Mouse (Mus musculus) CH12.LX (cell line): ENCODE measurements around the gene Scfd2. TPM values are rescaled to one million over a fixed set of nuclear protein-coding genes. Genes with fewer than 3 reads are reported as not detected.

Experiments
- DNase-seq: peaks from one replicate; pipeline ENCODE4 v3.0.0-alpha.2; 2013; ENCODE audit errors: extremely low read depth
- H3K27ac ChIP-seq: 2 replicates; pipeline ENCODE4 v1.5.1; 2012; ENCODE audit warnings: low read depth, mild to moderate bottlenecking, control low read depth, moderate library complexity; ENCODE audit not compliant: insufficient read depth
- H3K27me3 ChIP-seq: replicated peaks from 2 replicates; pipeline ENCODE3; 2012; ENCODE audit warnings: inconsistent platforms
- H3K36me3 ChIP-seq, 2 experiments: replicated peaks in 1 of 2; 2 replicates each; pipeline versions ENCODE3 to v1.6.1; 2012; ENCODE audit warnings: inconsistent platforms in 1 of 2, low read length in 1 of 2, mild to moderate bottlenecking in 1 of 2, mixed read lengths in 1 of 2, moderate library complexity in 1 of 2; ENCODE audit not compliant: control insufficient read depth in 1 of 2, insufficient read depth in 1 of 2
- H3K4me1 ChIP-seq, 2 experiments: 2 replicates each; pipeline ENCODE4 v1.6.1; 2012; ENCODE audit warnings: inconsistent platforms in 1 of 2, moderate library complexity in 1 of 2; ENCODE audit not compliant: insufficient read depth in 2 of 2, control insufficient read depth in 1 of 2
- H3K4me2 ChIP-seq: 2 replicates; pipeline ENCODE4 v1.6.1; 2012; ENCODE audit warnings: low read depth, mild to moderate bottlenecking, control low read depth; ENCODE audit not compliant: poor library complexity, insufficient read depth, severe bottlenecking
- H3K4me3 ChIP-seq, 3 experiments: fragments of 150-350 bp in 1 of 3; sonication (generic) in 1 of 3; replicated peaks in 1 of 3; 2 replicates each; pipeline versions ENCODE3 to v1.5.1; 2011 to 2012; ENCODE audit warnings: low read depth in 2 of 3, low read length in 2 of 3, mild to moderate bottlenecking in 2 of 3, moderate library complexity in 2 of 3, control low read depth in 1 of 3, improper control_type of control experiment in 1 of 3, inconsistent platforms in 1 of 3, mixed read lengths in 1 of 3; ENCODE audit not compliant: poor library complexity in 1 of 3
- H3K79me2 ChIP-seq: replicated peaks from 2 replicates; pipeline ENCODE4 v1.6.1; 2012; ENCODE audit warnings: mild to moderate bottlenecking, moderate library complexity; ENCODE audit not compliant: control insufficient read depth, poor library complexity, insufficient read depth, severe bottlenecking; ENCODE audit errors: extremely low read depth
- H3K9ac ChIP-seq: 2 replicates; pipeline ENCODE4 v1.6.1; 2012; ENCODE audit warnings: low read depth, mild to moderate bottlenecking, control low read depth, moderate library complexity; ENCODE audit not compliant: insufficient read depth
- H3K9me3 ChIP-seq: replicated peaks from 2 replicates; pipeline ENCODE3; 2012; ENCODE audit warnings: low read length, inconsistent platforms, mixed read lengths
- BHLHE40 ChIP-seq: IDR thresholded peaks from 2 replicates; pipeline ENCODE4 v1.6.1; 2011; ENCODE audit warnings: mild to moderate bottlenecking, low read depth, low read length, improper control_type of control experiment
- CHD2 ChIP-seq: IDR thresholded peaks from 2 replicates; pipeline ENCODE4 v1.6.1; 2011; ENCODE audit warnings: low read length, improper control_type of control experiment
- CTCF ChIP-seq, 2 experiments: IDR thresholded peaks in 1 of 2; conservative IDR thresholded peaks in 1 of 2; 2 replicates each; pipeline ENCODE4 v1.5.1; 2011 to 2012; ENCODE audit warnings: low read depth in 2 of 2, low read length in 2 of 2, improper control_type of control experiment in 1 of 2, inconsistent platforms in 1 of 2, mild to moderate bottlenecking in 1 of 2, moderate library complexity in 1 of 2
- E2F4 ChIP-seq: IDR thresholded peaks from 2 replicates; pipeline ENCODE4 v1.6.1; 2011; ENCODE audit warnings: low read depth, low read length, improper control_type of control experiment; ENCODE audit not compliant: insufficient replicate concordance
- ETS1 ChIP-seq: conservative IDR thresholded peaks from 2 replicates; pipeline ENCODE4 v1.6.1; 2012; ENCODE audit warnings: low read depth, mild to moderate bottlenecking, inconsistent platforms, low read length, improper control_type of control experiment, moderate library complexity
- GABPA ChIP-seq: IDR thresholded peaks from 2 replicates; pipeline ENCODE4 v1.6.1; 2012; ENCODE audit warnings: low read depth, low read length, improper control_type of control experiment, inconsistent platforms; ENCODE audit not compliant: insufficient replicate concordance
- HCFC1 ChIP-seq: IDR thresholded peaks from 2 replicates; pipeline ENCODE4 v1.6.1; 2012; ENCODE audit warnings: low read depth, mild to moderate bottlenecking, inconsistent platforms, low read length, improper control_type of control experiment
- IRF4 ChIP-seq: IDR thresholded peaks from 2 replicates; pipeline ENCODE4 v1.6.1; 2014; ENCODE audit warnings: low read depth, mild to moderate bottlenecking, inconsistent platforms, low read length, improper control_type of control experiment
- JUN ChIP-seq: IDR thresholded peaks from 2 replicates; pipeline ENCODE4 v1.6.1; 2011; ENCODE audit warnings: low read depth, mild to moderate bottlenecking, low read length, improper control_type of control experiment, moderate library complexity; ENCODE audit not compliant: insufficient read depth
- JUND ChIP-seq: conservative IDR thresholded peaks from 2 replicates; pipeline ENCODE4 v1.6.1; 2011; ENCODE audit warnings: low read depth, low read length, improper control_type of control experiment
- KAT2A ChIP-seq: IDR thresholded peaks from 2 replicates; pipeline ENCODE4 v1.6.1; 2012; ENCODE audit warnings: low read length, improper control_type of control experiment, inconsistent platforms; ENCODE audit not compliant: insufficient replicate concordance
- MAFK ChIP-seq: IDR thresholded peaks from 2 replicates; pipeline ENCODE4 v1.6.1; 2011; ENCODE audit warnings: low read length, improper control_type of control experiment; ENCODE audit not compliant: insufficient replicate concordance
- MAX ChIP-seq: IDR thresholded peaks from 2 replicates; pipeline ENCODE4 v1.6.1; 2011; ENCODE audit warnings: low read length, improper control_type of control experiment
- MAZ ChIP-seq: IDR thresholded peaks from 2 replicates; pipeline ENCODE4 v1.6.1; 2012; ENCODE audit warnings: low read depth, mild to moderate bottlenecking, inconsistent platforms, low read length, improper control_type of control experiment, moderate library complexity
- MEF2A ChIP-seq: IDR thresholded peaks from 2 replicates; pipeline ENCODE4 v1.6.1; 2014; ENCODE audit warnings: low read depth, mild to moderate bottlenecking, inconsistent platforms, low read length, improper control_type of control experiment, borderline replicate concordance
- MYC ChIP-seq: IDR thresholded peaks from 2 replicates; pipeline ENCODE4 v1.6.1; 2011; ENCODE audit warnings: low read depth, mild to moderate bottlenecking, improper control_type of control experiment, low read length
- NELFE ChIP-seq: IDR thresholded peaks from 2 replicates; pipeline ENCODE4 v1.6.1; 2011; ENCODE audit warnings: low read depth, low read length, improper control_type of control experiment
- POLR2AphosphoS2 ChIP-seq: IDR thresholded peaks from 2 replicates; pipeline ENCODE4 v1.6.1; 2011; ENCODE audit warnings: low read depth, low read length, improper control_type of control experiment
- RCOR1 ChIP-seq: conservative IDR thresholded peaks from 2 replicates; pipeline ENCODE4 v1.6.1; 2012; ENCODE audit warnings: low read depth, mild to moderate bottlenecking, inconsistent platforms, low read length, improper control_type of control experiment
- SIN3A ChIP-seq: IDR thresholded peaks from 2 replicates; pipeline ENCODE4 v1.6.1; 2012; ENCODE audit warnings: low read length, improper control_type of control experiment, inconsistent platforms
- UBTF ChIP-seq: IDR thresholded peaks from 2 replicates; pipeline ENCODE4 v1.6.1; 2012; ENCODE audit warnings: low read depth, mild to moderate bottlenecking, inconsistent platforms, low read length, improper control_type of control experiment, moderate library complexity
- USF1 ChIP-seq: IDR thresholded peaks from 2 replicates; pipeline ENCODE4 v1.6.1; 2014; ENCODE audit warnings: low read depth, mild to moderate bottlenecking, inconsistent platforms, low read length, improper control_type of control experiment
- USF2 ChIP-seq: conservative IDR thresholded peaks from 2 replicates; pipeline ENCODE4 v1.6.1; 2011; ENCODE audit warnings: low read depth, low read length, improper control_type of control experiment
- ZC3H11A ChIP-seq: IDR thresholded peaks from 2 replicates; pipeline ENCODE4 v1.6.1; 2012; ENCODE audit warnings: low read depth, mild to moderate bottlenecking, inconsistent platforms, low read length, improper control_type of control experiment
- ZKSCAN1 ChIP-seq: IDR thresholded peaks from 2 replicates; pipeline ENCODE4 v1.6.1; 2012; ENCODE audit warnings: low read depth, inconsistent platforms, low read length, improper control_type of control experiment, borderline replicate concordance
- ZMIZ1 ChIP-seq: IDR thresholded peaks from 2 replicates; pipeline ENCODE4 v1.6.1; 2012; ENCODE audit warnings: low read depth, mild to moderate bottlenecking, inconsistent platforms, low read length, improper control_type of control experiment
- dilution Hi-C: fragments of 300-500 bp; cut with MboI; formaldehyde crosslinking; loops from 2 replicates; pipeline ENCODE4 v1.14.3; 2020; ENCODE audit warnings: low sequenced_read_pairs; ENCODE audit not compliant: extremely low pct_unique_long_range_greater_than_20kb, extremely low pct_ligation_motif_present
- in situ Hi-C: fragments of 300-500 bp; cut with MboI; formaldehyde crosslinking; loops from 3 replicates; pipeline ENCODE4 v1.14.3; 2019; ENCODE audit warnings: low sequenced_read_pairs, low pct_ligation_motif_present, low pct_unique_long_range_greater_than_20kb, mixed read lengths
- polyA plus RNA-seq: library from polyadenylated mRNA; unstranded; fragments of >175 nt; gene quantifications from 2 replicates; pipeline ENCODE4 v1.2.1, GENCODE M21; 2012; ENCODE audit warnings: low read depth; ENCODE audit not compliant: insufficient read length
- total RNA-seq, 2 experiments: library from RNA; depleted of rRNA; stranded (reverse); fragments of 300-350 nt in 1 of 2; fragments of >200 nt in 1 of 2; gene quantifications; 2 replicates each; pipeline ENCODE4 v1.2.3; 2012 to 2014

Scfd2 gene
- total and polyA plus RNA-seq, 3 experiments: 13.2 to 18.0 (median 14.4) TPM

- no peaks in the 10 kb centered on the region for H3K27me3 ChIP-seq
Measured at GRCm38 (mm10) chr5:74190161-74190491, 341.4 kb downstream of the Scfd2 start.

GRCm38 (mm10) chr5:74189484-74190160 is 341.9 kb downstream of the Scfd2 start:
- in situ Hi-C loops: no loop called here
- Histone ChIP-seq H3K27me3 (no peaks in the 10 kb centered on the region), H3K4me2 (no peak overlapping the region), H3K79me2 (no peaks in the 10 kb centered on the region), H3K9ac (no peak overlapping the region), H3K4me3 (no peak overlapping the region), H3K4me1 (peaks cover 6 to 30% of the 10 kb centered on the region in 2 experiments), H3K27ac (no peak overlapping the region), H3K9me3 (no peaks in the 10 kb centered on the region), H3K36me3 (no peaks in the 10 kb centered on the region)
- TF ChIP-seq UBTF (no peak), CHD2 (no peak), MAZ (no peak), NELFE (no peak), MAX (no peak), CTCF (conservative IDR thresholded peaks at IDR 0.05 in 1 of 2, IDR thresholded peaks at IDR 0.05 in 1 of 2; ENCODE audit: low read depth in 2 of 2, low read length in 2 of 2) (no peak), KAT2A (no peak), JUND (no peak)
- dilution Hi-C loops: no loop called here
- DNase-seq: no peak

More at GRCm38 (mm10) chr5:74190161-74190491, 341.4 kb downstream of the Scfd2 start:
- no peak for DNase-seq
- H3K4me1 ChIP-seq: peaks cover 6 to 33% of the 10 kb centered on the region in 2 experiments
- no peak overlapping the region for H3K9ac ChIP-seq
- in situ Hi-C loops (no loop called here), dilution Hi-C loops (no loop called here)
- no peak overlapping the region for H3K4me3 ChIP-seq
- no peak overlapping the region for H3K4me2 ChIP-seq
- H3K79me2 ChIP-seq: no peaks in the 10 kb centered on the region
- no peaks in the 10 kb centered on the region for H3K9me3 ChIP-seq
- TF ChIP-seq RCOR1 (no peak), CHD2 (no peak), ZMIZ1 (no peak), ZKSCAN1 (no peak), ZC3H11A (no peak), HCFC1 (no peak), ETS1 (no peak), USF2 (no peak), JUN (no peak), SIN3A (no peak), USF1 (no peak), E2F4 (no peak), MAFK (no peak), IRF4 (no peak), MYC (no peak), POLR2AphosphoS2 (no peak), KAT2A (no peak), BHLHE40 (no peak), GABPA (no peak), MEF2A (no peak)
- H3K36me3 ChIP-seq: no peaks in the 10 kb centered on the region
- no peak overlapping the region for H3K27ac ChIP-seq
